Mouse (Mus musculus) neural tube, embryonic 11.5 days (tissue): ENCODE measurements at regions not wholly inside any gene's neighbourhood (a gene's known extent, or its start where the extent isn't known, plus 50 kb on each side); places are given as distances from the start of the nearest gene placed in this dataset.
"Not testable (repeated sequence)": the region's sequence is repeated elsewhere in the genome, so short reads cannot be mapped to it uniquely, and the experiment has no call there.

Experiments
- ATAC-seq: fragments of 200-750 bp; cut with Nextera tagmentation; 2 replicates; pipeline ENCODE4 v1.8.0; 2017; ENCODE audit warnings: moderate number of reproducible peaks, mild to moderate bottlenecking, moderate TSS enrichment, moderate library complexity; ENCODE audit not compliant: insufficient read depth, low FRiP score, low TSS enrichment
- DNase-seq: peaks from one replicate; pipeline ENCODE4 v3.0.0-alpha.2; 2015; ENCODE audit warnings: low spot score
- H3K27ac ChIP-seq: fragments of 300-500 bp; sonication (generic); 2 replicates; pipeline ENCODE4 v1.5.1; 2014; ENCODE audit warnings: low read depth, mild to moderate bottlenecking, low read length
- H3K27me3 ChIP-seq: fragments of 300-500 bp; sonication (generic); 2 replicates; pipeline ENCODE4 v1.6.1; 2014; ENCODE audit warnings: mild to moderate bottlenecking, low read length, mixed read lengths; ENCODE audit not compliant: control insufficient read depth, insufficient read depth
- H3K36me3 ChIP-seq: fragments of 300-500 bp; sonication (generic); 2 replicates; pipeline ENCODE4 v1.6.1; 2014; ENCODE audit warnings: mild to moderate bottlenecking, low read length, moderate library complexity, mixed read lengths; ENCODE audit not compliant: control insufficient read depth, insufficient read depth
- H3K4me1 ChIP-seq: fragments of 300-500 bp; sonication (generic); 2 replicates; pipeline ENCODE4 v1.6.1; 2014; ENCODE audit warnings: low read length, mixed read lengths; ENCODE audit not compliant: control insufficient read depth, insufficient read depth
- H3K4me2 ChIP-seq: fragments of 300-500 bp; sonication (generic); 2 replicates; pipeline ENCODE4 v1.6.1; 2014; ENCODE audit warnings: low read depth, mild to moderate bottlenecking, moderate library complexity
- H3K4me3 ChIP-seq: fragments of 300-500 bp; sonication (generic); 2 replicates; pipeline ENCODE4 v1.5.1; 2014; ENCODE audit warnings: low read depth, low read length
- H3K9ac ChIP-seq: fragments of 300-500 bp; sonication (generic); 2 replicates; pipeline ENCODE4 v1.6.1; 2014; ENCODE audit warnings: mild to moderate bottlenecking, low read length
- H3K9me3 ChIP-seq: fragments of 300-500 bp; sonication (generic); 2 replicates; pipeline ENCODE4 v1.6.1; 2016; ENCODE audit warnings: low read length; ENCODE audit not compliant: control insufficient read depth
- WGBS: fragments of 180-500 bp; shearing (Covaris S2); extraction: QIAGEN DNeasy Blood & Tissue Kit; methylation state at CpG from one replicate; pipeline ENCODE4 v1.1.7; 2014; 5-methylcytosine and 5-hydroxymethylcytosine counted together

- not testable (repeated sequence) for H3K9ac ChIP-seq, H3K4me3 ChIP-seq, H3K27ac ChIP-seq, DNase-seq, H3K4me2 ChIP-seq, H3K4me1 ChIP-seq, H3K9me3 ChIP-seq, H3K27me3 ChIP-seq, H3K36me3 ChIP-seq, ATAC-seq
- WGBS: 95% methylated on average over 3 of the region's 3 CpGs
Observed at GRCm38 (mm10) chr7:58458146-58458545, 197.8 kb upstream of the Atp10a start.

- Histone ChIP-seq H3K4me3 (no peak overlapping the region), H3K4me2 (no peak overlapping the region), H3K9ac (no peak overlapping the region), H3K4me1 (no peaks in the 10 kb centered on the region), H3K27me3 (no peaks in the 10 kb centered on the region), H3K36me3 (no peaks in the 10 kb centered on the region), H3K27ac (no peak overlapping the region), H3K9me3 (no peaks in the 10 kb centered on the region)
- ATAC-seq (no peak), DNase-seq (no peak)
- WGBS: 85% methylated on average over 2 of the region's 2 CpGs
Observed at GRCm38 (mm10) chr7:58460939-58461338, 195.0 kb upstream of the Atp10a start.

GRCm38 (mm10) chr7:58473150-58473549 lies 182.8 kb upstream of the Atp10a start:
- Histone ChIP-seq H3K4me3 (no peak overlapping the region), H3K36me3 (no peaks in the 10 kb centered on the region), H3K27me3 (no peaks in the 10 kb centered on the region), H3K9ac (no peak overlapping the region), H3K4me1 (no peaks in the 10 kb centered on the region), H3K9me3 (no peaks in the 10 kb centered on the region), H3K27ac (no peak overlapping the region), H3K4me2 (no peak overlapping the region)
- DNase-seq: no peak
- no peak for ATAC-seq
- WGBS: 66% methylated on average over 3 of the region's 3 CpGs

- Histone ChIP-seq H3K4me3 (no peak overlapping the region), H3K27me3 (no peaks in the 10 kb centered on the region), H3K9me3 (no peaks in the 10 kb centered on the region), H3K36me3 (no peaks in the 10 kb centered on the region), H3K9ac (no peak overlapping the region), H3K4me1 (no peaks in the 10 kb centered on the region), H3K27ac (no peak overlapping the region), H3K4me2 (no peak overlapping the region)
- 75% methylated on average over 2 of the region's 2 CpGs for WGBS
- no peak for DNase-seq
- no peak for ATAC-seq
Observed at GRCm38 (mm10) chr7:58475139-58475538, 180.8 kb upstream of the Atp10a start.

GRCm38 (mm10) chr7:58488250-58488649 lies 167.7 kb upstream of the Atp10a start:
- no peak overlapping the region for H3K27ac ChIP-seq
- no peak overlapping the region for H3K4me2 ChIP-seq
- DNase-seq: no peak
- no peak overlapping the region for H3K9ac ChIP-seq
- no peak overlapping the region for H3K4me3 ChIP-seq
- no peaks in the 10 kb centered on the region for H3K4me1 ChIP-seq
- ATAC-seq: no peak; the same call in 1 of the 2 replicates
- H3K27me3 ChIP-seq: no peaks in the 10 kb centered on the region
- H3K9me3 ChIP-seq: no peaks in the 10 kb centered on the region
- H3K36me3 ChIP-seq: no peaks in the 10 kb centered on the region
- WGBS: 44% methylated on average over 2 of the region's 2 CpGs
